Mouse (Mus musculus) kidney, embryonic 14.5 days (tissue): ENCODE data around the gene BC035044. TPM values are rescaled to one million over a fixed set of nuclear protein-coding genes. Genes with fewer than 3 reads are reported as not detected.
"Not testable (repeated sequence)": the region's sequence is repeated elsewhere in the genome, so short reads cannot be mapped to it uniquely, and the experiment has no call there.

ENCODE experiments used
- ATAC-seq: fragments of 200-750 bp; cut with Nextera tagmentation; 2 replicates; pipeline ENCODE4 v1.8.0; 2017; ENCODE audit warnings: moderate number of reproducible peaks, mild to moderate bottlenecking, moderate TSS enrichment, moderate library complexity; ENCODE audit not compliant: low FRiP score, low TSS enrichment
- H3K27ac ChIP-seq: fragments of 300-500 bp; sonication (generic); 2 replicates; pipeline ENCODE4 v1.5.1; 2014; ENCODE audit warnings: low read depth, mild to moderate bottlenecking, low read length, moderate library complexity, mixed read lengths
- H3K27me3 ChIP-seq: fragments of 300-500 bp; sonication (generic); 2 replicates; pipeline ENCODE4 v1.6.1; 2014; ENCODE audit warnings: mild to moderate bottlenecking, low read length; ENCODE audit not compliant: control insufficient read depth, insufficient read depth
- H3K36me3 ChIP-seq: fragments of 300-500 bp; sonication (generic); 2 replicates; pipeline ENCODE4 v1.6.1; 2014; ENCODE audit warnings: low read length, mixed read lengths; ENCODE audit not compliant: control insufficient read depth, insufficient read depth
- H3K4me1 ChIP-seq: fragments of 300-500 bp; sonication (generic); 2 replicates; pipeline ENCODE4 v1.6.1; 2014; ENCODE audit warnings: low read length, mixed read lengths; ENCODE audit not compliant: control insufficient read depth, insufficient read depth
- H3K4me2 ChIP-seq: fragments of 300-500 bp; sonication (generic); replicated peaks from 2 replicates; pipeline ENCODE4 v1.6.1; 2014; ENCODE audit warnings: low read depth, mild to moderate bottlenecking, low read length
- H3K4me3 ChIP-seq: fragments of 300-500 bp; sonication (generic); 2 replicates; pipeline ENCODE4 v1.5.1; 2014; ENCODE audit warnings: mild to moderate bottlenecking, low read length
- H3K9ac ChIP-seq: fragments of 300-500 bp; sonication (generic); 2 replicates; pipeline ENCODE4 v1.6.1; 2014; ENCODE audit warnings: low read depth, mild to moderate bottlenecking, low read length, moderate library complexity
- H3K9me3 ChIP-seq: fragments of 300-500 bp; sonication (generic); 2 replicates; pipeline ENCODE4 v1.6.1; 2016; ENCODE audit warnings: low read length; ENCODE audit not compliant: control insufficient read depth
- WGBS: fragments of 180-500 bp; shearing (Covaris S2); extraction: QIAGEN DNeasy Blood & Tissue Kit; methylation state at CpG from one replicate; pipeline ENCODE4 v1.1.7; 2014; 5-methylcytosine and 5-hydroxymethylcytosine counted together
- polyA plus RNA-seq: library from polyadenylated mRNA; unstranded; fragments of >200 nt; fragmentation: Nextera tagmentation; extraction: Ambion mirVana; gene quantifications from 2 replicates; pipeline ENCODE4 v1.2.1, GENCODE M21; 2014

BC035044 gene
- polyA plus RNA-seq, 1 experiment from 2014 or later, result 0.76 TPM

- H3K4me3 ChIP-seq, result no peak overlapping the region
- ATAC-seq, result no peak
- no peak overlapping the region for H3K4me2 ChIP-seq
- no peaks in the 10 kb centered on the region for H3K36me3 ChIP-seq
- H3K4me1 ChIP-seq, result no peaks in the 10 kb centered on the region
- no peaks in the 10 kb centered on the region for H3K9me3 ChIP-seq
- H3K27me3 ChIP-seq, result no peaks in the 10 kb centered on the region
- H3K27ac ChIP-seq, result no peak overlapping the region
- 85% methylated on average over 3 of the region's 3 CpGs for WGBS
- no peak overlapping the region for H3K9ac ChIP-seq
These were observed 4.6 kb upstream of the BC035044 start for GRCm38 (mm10) chr6:128895404-128896001.

- Histone ChIP-seq H3K9me3 (no peaks in the 10 kb centered on the region), H3K4me1 (no peaks in the 10 kb centered on the region), H3K9ac (no peak overlapping the region), H3K27ac (no peak overlapping the region), H3K36me3 (no peaks in the 10 kb centered on the region), H3K4me2 (no peak overlapping the region), H3K4me3 (no peak overlapping the region), H3K27me3 (no peaks in the 10 kb centered on the region)
- 75% methylated on average over 5 of the region's 5 CpGs for WGBS
- ATAC-seq, result no peak
These were observed 2.1 kb downstream of the BC035044 start for GRCm38 (mm10) chr6:128888834-128889233.

GRCm38 (mm10) chr6:128887091-128887790 lies 3.7 kb downstream of the BC035044 start, which contains the start of gene Clec2i:
Clec2i (plus strand) TSS chr6:128887588.
- H3K27me3 ChIP-seq, ATAC-seq, H3K27ac ChIP-seq, H3K9me3 ChIP-seq, H3K4me1 ChIP-seq, H3K4me3 ChIP-seq, H3K9ac ChIP-seq, H3K36me3 ChIP-seq, H3K4me2 ChIP-seq: not testable (repeated sequence)
- WGBS, result 88% methylated on average over 6 of the region's 6 CpGs

- ATAC-seq, result no peak
These were observed 18.9 kb downstream of the BC035044 start for GRCm38 (mm10) chr6:128871910-128872610.

GRCm38 (mm10) chr6:128868861-128869260 lies 22.1 kb downstream of the BC035044 start:
- no peak overlapping the region for H3K9ac ChIP-seq
- H3K4me1 ChIP-seq, result no peaks in the 10 kb centered on the region
- no peak overlapping the region for H3K4me3 ChIP-seq
- H3K9me3 ChIP-seq, result no peaks in the 10 kb centered on the region
- H3K27ac ChIP-seq, result no peak overlapping the region
- ATAC-seq, result no peak
- no peak overlapping the region for H3K4me2 ChIP-seq
- H3K36me3 ChIP-seq, result no peaks in the 10 kb centered on the region
- no peaks in the 10 kb centered on the region for H3K27me3 ChIP-seq
- WGBS, result 13% methylated on average over 3 of the region's 3 CpGs

More at GRCm38 (mm10) chr6:128871910-128872610, 18.9 kb downstream of the BC035044 start:
- Histone ChIP-seq H3K27ac (no peak overlapping the region), H3K9ac (no peak overlapping the region), H3K9me3 (no peaks in the 10 kb centered on the region), H3K4me2 (no peak overlapping the region), H3K27me3 (no peaks in the 10 kb centered on the region), H3K4me3 (no peak overlapping the region), H3K4me1 (no peaks in the 10 kb centered on the region), H3K36me3 (no peaks in the 10 kb centered on the region)
- WGBS, result 93% methylated on average over 1 of the region's 1 CpGs

GRCm38 (mm10) chr6:128857976-128858375 lies 33.0 kb downstream of the BC035044 start:
- ATAC-seq, result no peak
- 97% methylated on average over 2 of the region's 2 CpGs for WGBS
- H3K27me3 ChIP-seq, result no peaks in the 10 kb centered on the region

GRCm38 (mm10) chr6:128856250-128856649 lies 34.7 kb downstream of the BC035044 start:
- Histone ChIP-seq H3K27me3 (no peaks in the 10 kb centered on the region), H3K9ac (no peak overlapping the region), H3K9me3 (no peaks in the 10 kb centered on the region), H3K4me1 (0 out of 2 replicates have a peak, but pooled peaks cover 5% of the 10 kb centered on the region), H3K36me3 (no peaks in the 10 kb centered on the region), H3K4me2 (no peak overlapping the region), H3K4me3 (no peak overlapping the region), H3K27ac (no peak overlapping the region)
- ATAC-seq, result peak; percentile 75
- WGBS, result 68% methylated on average over 5 of the region's 5 CpGs

More at GRCm38 (mm10) chr6:128857976-128858375, 33.0 kb downstream of the BC035044 start:
- no peaks in the 10 kb centered on the region for H3K36me3 ChIP-seq
- 0 out of 2 replicates have a peak, but pooled peaks cover 5% of the 10 kb centered on the region for H3K4me1 ChIP-seq
- H3K9me3 ChIP-seq, result no peaks in the 10 kb centered on the region
- H3K4me3 ChIP-seq, result no peak overlapping the region
- no peak overlapping the region for H3K27ac ChIP-seq
- H3K4me2 ChIP-seq, result no peak overlapping the region
- no peak overlapping the region for H3K9ac ChIP-seq

GRCm38 (mm10) chr6:128855477-128855876 lies 35.4 kb downstream of the BC035044 start:
- Histone ChIP-seq H3K9me3 (no peaks in the 10 kb centered on the region), H3K4me3 (no peak overlapping the region), H3K27ac (no peak overlapping the region), H3K36me3 (no peaks in the 10 kb centered on the region), H3K4me2 (no peak overlapping the region), H3K27me3 (no peaks in the 10 kb centered on the region), H3K9ac (no peak overlapping the region), H3K4me1 (0 out of 2 replicates have a peak, but pooled peaks cover 5% of the 10 kb centered on the region)
- ATAC-seq, result no peak
- WGBS, result 53% methylated on average over 1 of the region's 1 CpGs

- H3K4me3 ChIP-seq, result no peak overlapping the region
- no peaks in the 10 kb centered on the region for H3K27me3 ChIP-seq
- no peaks in the 10 kb centered on the region for H3K9me3 ChIP-seq
- no peak overlapping the region for H3K4me2 ChIP-seq
- H3K4me1 ChIP-seq, result 0 out of 2 replicates have a peak, but pooled peaks cover 5% of the 10 kb centered on the region
- 87% methylated on average over 3 of the region's 3 CpGs for WGBS
- no peaks in the 10 kb centered on the region for H3K36me3 ChIP-seq
- no peak for ATAC-seq
- H3K9ac ChIP-seq, result no peak overlapping the region
- H3K27ac ChIP-seq, result no peak overlapping the region
These were observed 36.0 kb downstream of the BC035044 start for GRCm38 (mm10) chr6:128854895-128855294.
